Mouse (Mus musculus) hindlimb bud, embryonic 11.5 days (tissue): ENCODE data around the gene Rgcc.

Experiments used
- DNase-seq: peaks from one replicate; pipeline ENCODE4 v3.0.0-alpha.2; 2012; ENCODE audit warnings: low read depth, low spot score; ENCODE audit errors: extremely low spot score

Gene Rgcc

DNA sequence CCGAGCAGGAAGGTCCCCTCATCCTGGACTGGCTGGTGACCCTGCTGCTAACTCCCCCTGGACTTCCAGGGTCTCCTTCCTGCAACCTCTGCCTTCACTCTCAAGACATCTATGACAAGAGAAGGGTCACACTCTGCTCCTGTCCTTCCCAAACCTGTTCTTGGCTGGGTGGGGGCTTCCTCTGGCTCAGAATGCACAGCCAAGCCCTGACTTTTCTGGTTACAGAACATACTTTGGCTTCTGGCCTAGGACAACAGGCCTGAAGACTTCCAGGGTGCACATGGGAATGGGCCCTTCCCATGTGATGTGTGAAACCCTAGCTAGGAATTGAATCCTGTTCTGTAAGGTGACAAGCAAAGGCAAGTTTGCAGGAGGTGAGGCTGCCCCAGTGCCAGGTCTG is 22.0 kb downstream of the Rgcc start:
- DNase-seq, result no peak

DNA sequence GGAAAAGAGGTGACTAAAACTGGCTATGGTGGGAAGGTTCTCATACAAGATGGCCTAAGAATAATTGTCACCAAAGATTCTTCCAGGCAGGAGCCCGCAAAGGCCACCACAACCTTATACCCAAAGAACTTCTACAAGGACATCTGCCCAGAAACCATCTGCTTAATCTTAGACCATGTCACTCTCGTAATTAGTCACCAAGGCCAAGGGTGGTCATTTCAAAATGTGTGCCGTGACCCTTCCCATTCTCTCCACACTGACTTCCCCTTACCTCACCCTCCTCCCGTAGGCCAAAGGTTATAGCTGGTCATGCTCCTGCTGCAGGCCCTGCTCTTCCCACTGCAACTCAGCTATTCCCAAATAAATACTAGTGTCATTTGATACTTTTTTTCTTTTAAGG is 22.5 kb downstream of the Rgcc start:
- no peak for DNase-seq

GRCm38 (mm10) chr14:79277922-79278321 is 23.5 kb downstream of the Rgcc start:
- DNase-seq, result no peak

DNA sequence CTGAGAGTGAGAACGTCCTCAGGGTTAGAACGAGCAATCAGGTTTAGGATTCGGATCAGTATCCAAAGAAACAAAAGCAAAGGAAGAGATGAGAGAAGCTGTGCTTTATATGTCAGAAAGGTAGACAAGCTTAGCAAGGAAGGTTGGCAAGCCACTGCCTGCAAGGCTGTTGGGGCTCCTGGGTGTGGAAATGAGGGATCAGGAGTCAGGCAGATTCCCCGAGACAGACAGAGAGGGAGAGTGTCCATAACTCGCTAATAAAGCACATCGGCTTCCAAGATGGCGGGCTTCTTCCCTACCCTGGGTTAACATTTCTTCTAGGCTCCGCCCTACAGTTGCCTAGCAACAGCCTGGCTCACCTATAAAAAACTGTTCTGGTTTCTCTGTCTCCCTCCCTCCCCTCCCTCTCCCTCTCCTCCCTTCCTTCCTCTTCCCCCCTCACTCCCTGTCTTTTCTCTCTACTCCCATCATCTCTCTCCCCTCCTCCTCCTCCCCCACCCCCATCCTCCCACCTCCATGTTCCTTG is 25.5 kb downstream of the Rgcc start:
- no peak for DNase-seq

DNA sequence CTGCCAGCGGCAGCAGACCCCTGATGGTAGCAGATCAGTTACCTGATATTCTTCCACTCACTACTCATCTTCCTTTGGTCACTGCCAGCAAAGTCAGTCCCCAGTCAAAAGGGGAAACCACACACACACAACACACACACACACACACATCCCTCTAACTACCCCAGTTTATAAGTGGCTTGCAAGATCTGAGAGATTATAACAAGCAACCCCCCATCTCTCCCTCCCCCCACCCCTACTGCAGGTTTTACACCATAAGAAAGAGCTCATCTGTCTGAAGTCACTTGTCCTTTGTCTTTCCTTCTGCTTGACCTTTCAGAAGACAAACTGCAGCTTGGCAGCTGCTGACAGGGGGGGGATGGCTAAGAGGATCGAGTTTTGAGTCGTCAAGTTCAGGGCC is 26.0 kb downstream of the Rgcc start:
- DNase-seq, result no peak

DNA sequence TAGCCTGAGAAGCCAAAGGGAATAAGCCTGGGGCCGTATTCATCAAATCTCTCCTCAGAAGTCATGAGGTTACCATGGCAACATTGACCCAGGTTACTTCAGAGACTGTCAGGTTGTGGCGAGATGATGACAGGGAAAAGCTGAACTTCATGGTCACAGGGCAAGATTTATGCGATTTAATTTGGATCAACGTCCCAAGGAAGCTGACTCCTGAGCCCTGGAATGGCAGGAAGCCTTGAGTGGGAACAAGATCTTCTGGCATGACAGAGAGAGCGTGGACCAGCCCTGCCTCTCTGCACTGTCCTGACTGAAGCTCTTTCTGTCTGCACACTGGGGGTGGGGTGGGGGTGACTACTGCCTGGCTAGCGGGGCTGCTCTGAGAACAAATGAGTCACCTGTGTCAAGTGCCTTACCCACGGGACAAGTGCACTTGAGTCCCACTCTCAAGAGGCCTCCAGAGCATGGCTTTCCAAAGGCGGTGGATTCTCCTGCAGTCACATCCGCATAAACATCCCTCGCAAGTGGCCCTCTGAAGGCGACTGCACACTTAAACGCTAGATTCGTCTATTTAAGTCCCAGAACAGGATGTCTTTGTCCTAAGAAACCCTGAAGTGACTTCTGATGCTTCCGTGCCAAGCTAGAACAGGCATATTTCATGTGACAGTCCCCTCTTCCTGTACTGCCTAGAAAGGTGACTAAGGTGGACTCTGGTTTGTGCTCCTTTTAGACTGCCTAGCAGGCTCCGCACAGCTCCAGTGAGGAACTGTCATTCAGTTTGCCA is 27.6 kb downstream of the Rgcc start:
- DNase-seq, result no peak

- DNase-seq, result no peak
These were observed 28.5 kb downstream of the Rgcc start for GRCm38 (mm10) chr14:79272991-79273390.

- no peak for DNase-seq
These were observed 29.2 kb downstream of the Rgcc start for GRCm38 (mm10) chr14:79272188-79272694.

- DNase-seq, result no peak
These were observed 31.9 kb downstream of the Rgcc start for GRCm38 (mm10) chr14:79269551-79269950.

- no peak for DNase-seq
These were observed 33.6 kb downstream of the Rgcc start for GRCm38 (mm10) chr14:79267878-79268277.

- DNase-seq, result no peak
These were observed 34.1 kb downstream of the Rgcc start for GRCm38 (mm10) chr14:79267382-79267781.

DNA sequence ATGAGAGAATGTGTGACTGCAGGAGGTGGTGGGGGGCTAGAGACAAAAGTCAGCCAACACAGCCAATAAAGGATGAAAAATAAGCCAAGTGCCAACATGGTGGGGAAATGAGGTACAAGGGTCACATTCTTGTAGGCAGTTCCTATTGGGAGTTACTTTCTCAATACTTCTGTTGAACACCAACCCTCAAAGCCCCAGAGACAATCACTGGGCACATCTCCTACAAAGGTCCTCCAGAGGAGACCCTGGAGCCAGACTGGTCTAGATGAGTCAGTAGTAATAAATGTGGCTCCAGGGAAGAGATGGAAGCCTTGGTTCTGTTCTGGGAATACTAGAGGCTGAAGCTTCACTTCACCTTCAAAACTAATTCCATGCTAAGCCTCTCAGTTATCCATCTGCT is 35.0 kb downstream of the Rgcc start:
- no peak for DNase-seq

GRCm38 (mm10) chr14:79265738-79266137 is 35.7 kb downstream of the Rgcc start:
- no peak for DNase-seq

DNA sequence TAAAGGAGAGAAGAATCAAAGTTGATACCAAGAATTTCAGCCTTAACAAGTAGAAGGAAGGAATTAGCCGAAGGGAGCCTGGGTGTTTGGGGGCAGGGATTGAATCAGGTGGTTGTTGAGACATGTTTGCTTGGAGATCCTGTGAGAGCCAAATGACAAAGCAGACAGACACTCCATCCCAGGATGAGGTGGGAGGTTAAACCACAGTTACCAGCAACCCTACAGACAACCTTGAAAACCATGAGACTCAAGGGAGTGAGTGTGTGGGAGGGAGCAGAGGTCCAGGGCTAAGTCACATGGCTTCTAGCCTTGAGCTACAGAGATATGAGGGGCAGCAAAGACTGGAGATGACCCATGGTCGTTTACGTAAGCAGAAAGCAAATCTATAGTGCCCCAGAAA is 38.1 kb downstream of the Rgcc start:
- no peak for DNase-seq

DNA sequence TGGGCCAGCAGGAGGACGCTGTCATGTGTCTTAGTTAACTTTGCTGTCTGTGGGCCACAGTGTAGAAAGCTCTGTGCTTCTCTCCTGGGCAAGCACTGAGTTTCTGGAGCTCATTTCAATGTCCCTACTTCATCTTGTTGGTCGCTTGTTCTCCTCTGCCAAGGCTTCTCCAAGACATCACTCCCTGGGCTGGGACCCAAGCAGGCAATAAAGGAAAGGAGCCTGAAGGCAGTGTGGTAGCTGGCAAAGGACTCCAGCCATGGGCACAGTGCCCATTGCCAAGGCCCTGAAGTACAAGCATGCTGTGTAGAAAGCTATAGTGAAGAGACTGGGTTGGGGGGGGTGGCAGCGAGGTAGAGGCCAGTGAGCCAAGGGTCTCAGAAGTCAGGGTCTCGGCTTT is 38.8 kb downstream of the Rgcc start:
- DNase-seq, result no peak

DNA sequence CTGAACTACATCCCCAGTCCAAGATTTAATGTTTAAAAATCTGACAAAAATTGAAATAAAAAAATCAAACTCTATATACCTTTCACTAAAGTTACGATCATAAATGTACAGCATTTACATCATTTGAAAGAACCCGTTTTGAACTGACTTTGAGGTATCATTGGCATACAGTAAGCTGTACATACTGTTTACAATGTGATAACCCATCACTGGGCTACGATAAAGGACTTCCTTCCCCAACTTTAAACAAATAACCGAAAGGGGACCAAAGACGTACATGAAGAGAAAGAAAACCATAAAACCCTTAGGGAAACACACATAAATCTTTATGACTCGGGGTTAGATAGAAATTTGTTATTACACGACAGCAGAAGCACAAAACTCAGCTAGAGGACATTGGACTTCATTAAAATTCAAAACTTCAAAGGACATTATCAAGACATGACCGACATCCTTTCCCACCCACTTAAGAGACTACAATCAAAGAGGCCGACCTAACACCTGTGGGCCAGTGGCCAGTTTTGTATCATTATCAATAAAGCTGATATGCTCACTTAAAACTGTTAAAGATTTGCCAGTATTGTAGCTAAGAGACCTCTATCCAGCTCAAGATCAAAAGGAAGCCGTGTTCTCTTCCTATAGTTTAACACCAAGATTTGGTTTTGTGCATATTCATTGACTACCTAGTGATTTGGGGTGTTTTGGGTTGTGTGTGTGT is 42.2 kb downstream of the Rgcc start:
- DNase-seq, result no peak

GRCm38 (mm10) chr14:79256656-79257055 is 44.8 kb downstream of the Rgcc start:
- DNase-seq, result no peak

DNA sequence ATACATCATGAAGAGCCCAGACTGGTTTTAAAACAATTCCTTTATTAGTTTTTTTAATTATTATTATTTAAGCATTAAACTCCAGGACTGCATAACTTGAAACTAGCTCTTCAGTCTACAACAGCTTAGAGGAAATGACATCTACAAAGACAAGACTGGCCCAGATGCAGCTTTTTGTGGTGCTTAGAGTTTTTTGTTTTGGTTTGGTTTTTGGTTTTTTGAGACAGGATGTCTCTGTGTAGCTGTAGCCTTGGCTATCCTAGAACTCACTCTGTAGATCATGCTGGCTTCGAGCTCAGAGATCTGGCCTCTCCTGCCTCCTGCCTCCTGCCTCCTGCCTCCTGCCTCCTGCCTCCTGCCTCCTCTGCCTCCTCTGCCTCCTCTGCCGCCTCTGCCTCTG is 45.7 kb downstream of the Rgcc start:
- no peak for DNase-seq

GRCm38 (mm10) chr14:79251727-79252285 is 49.6 kb downstream of the Rgcc start:
- DNase-seq, result no peak

GRCm38 (mm10) chr14:79244571-79244970 is 56.9 kb downstream of the Rgcc start:
- no peak for DNase-seq

GRCm38 (mm10) chr14:79243038-79243883 is 58.2 kb downstream of the Rgcc start:
- no peak for DNase-seq
